Mouse (Mus musculus) MEL (cell line): ENCODE measurements around the gene Abca7. TPM values are rescaled to one million over a fixed set of nuclear protein-coding genes. Genes with fewer than 3 reads are reported as not detected.

Source experiments
- DNase-seq: peaks from one replicate; pipeline ENCODE4 v3.0.0; 2011; ENCODE audit warnings: low read depth, low spot score
- H3K27ac ChIP-seq: 2 replicates; pipeline ENCODE4 v1.5.1; 2012; ENCODE audit warnings: low read depth, mild to moderate bottlenecking, control low read depth, low read length, moderate library complexity; ENCODE audit not compliant: control insufficient read depth
- H3K27me3 ChIP-seq, 2 experiments: fragments of 150-350 bp in 1 of 2; sonication (generic) in 1 of 2; 2 replicates each; pipeline ENCODE4 v1.6.1; 2012; ENCODE audit warnings: low read length in 2 of 2, mild to moderate bottlenecking in 2 of 2, improper control_type of control experiment in 1 of 2, moderate library complexity in 1 of 2; ENCODE audit not compliant: insufficient read depth in 2 of 2, control insufficient read depth in 1 of 2
- H3K36me3 ChIP-seq, 2 experiments: 2 replicates each; pipeline ENCODE4 v1.6.1; 2012 to 2014; ENCODE audit warnings: low read length in 2 of 2, improper control_type of control experiment in 1 of 2, inconsistent platforms in 1 of 2, mild to moderate bottlenecking in 1 of 2; ENCODE audit not compliant: insufficient read depth in 2 of 2, control insufficient read depth in 1 of 2
- H3K4me1 ChIP-seq, 2 experiments: fragments of 150-350 bp in 1 of 2; sonication (generic) in 1 of 2; 2 replicates each; pipeline ENCODE4 v1.6.1; 2012; ENCODE audit warnings: low read length in 2 of 2, improper control_type of control experiment in 1 of 2, mild to moderate bottlenecking in 1 of 2; ENCODE audit not compliant: insufficient read depth in 2 of 2, control insufficient read depth in 1 of 2
- H3K4me3 ChIP-seq, 2 experiments: fragments of 150-350 bp in 1 of 2; sonication (generic) in 1 of 2; 2 replicates each; pipeline ENCODE4 v1.5.1; 2012; ENCODE audit warnings: low read depth in 2 of 2, low read length in 2 of 2, mild to moderate bottlenecking in 2 of 2, moderate library complexity in 2 of 2, control low read depth in 1 of 2, improper control_type of control experiment in 1 of 2; ENCODE audit not compliant: control insufficient read depth in 1 of 2, insufficient read depth in 1 of 2
- H3K79me2 ChIP-seq: 2 replicates; pipeline ENCODE4 v1.6.1; 2012; ENCODE audit warnings: mild to moderate bottlenecking, low read length, moderate library complexity; ENCODE audit not compliant: control insufficient read depth, poor library complexity, insufficient read depth
- H3K9ac ChIP-seq: 2 replicates; pipeline ENCODE4 v1.6.1; 2012; ENCODE audit warnings: low read depth, mild to moderate bottlenecking, control low read depth, low read length, moderate library complexity; ENCODE audit not compliant: control insufficient read depth, poor library complexity, severe bottlenecking
- H3K9me3 ChIP-seq: fragments of 150-350 bp; sonication (generic); replicated peaks from 2 replicates; pipeline ENCODE4 v1.6.1; 2012; ENCODE audit warnings: mild to moderate bottlenecking, low read length, improper control_type of control experiment, moderate library complexity; ENCODE audit not compliant: insufficient read depth
- BHLHE40 ChIP-seq: IDR thresholded peaks from 2 replicates; pipeline ENCODE4 v1.6.1; 2012; ENCODE audit warnings: low read depth, mild to moderate bottlenecking, inconsistent platforms, low read length, improper control_type of control experiment, borderline replicate concordance
- CHD1 ChIP-seq: IDR thresholded peaks from 2 replicates; pipeline ENCODE4 v1.6.1; 2012; ENCODE audit warnings: low read depth, mild to moderate bottlenecking, inconsistent platforms, low read length, improper control_type of control experiment
- CHD2 ChIP-seq: IDR thresholded peaks from 2 replicates; pipeline ENCODE4 v1.6.1; 2011; ENCODE audit warnings: low read length, improper control_type of control experiment
- CTCF ChIP-seq, 3 experiments: IDR thresholded peaks in 2 of 3; conservative IDR thresholded peaks in 1 of 3; 2 replicates each; pipeline ENCODE4 v1.5.1; 2011 to 2012; ENCODE audit warnings: low read length in 3 of 3, low read depth in 2 of 3, mild to moderate bottlenecking in 2 of 3, improper control_type of control experiment in 1 of 3, inconsistent platforms in 1 of 3, mixed read lengths in 1 of 3, moderate library complexity in 1 of 3; ENCODE audit not compliant: control insufficient read depth in 1 of 3, insufficient read depth in 1 of 3, poor library complexity in 1 of 3, severe bottlenecking in 1 of 3
- E2F4 ChIP-seq: IDR thresholded peaks from 2 replicates; pipeline ENCODE4 v1.6.1; 2011; ENCODE audit warnings: low read depth, low read length, improper control_type of control experiment, borderline replicate concordance
- EP300 ChIP-seq, 2 experiments: IDR thresholded peaks; 2 replicates each; pipeline ENCODE4 v1.6.1; 2011; ENCODE audit warnings: improper control_type of control experiment in 2 of 2, low read length in 2 of 2, low read depth in 1 of 2, mild to moderate bottlenecking in 1 of 2
- ETS1 ChIP-seq: IDR thresholded peaks from 2 replicates; pipeline ENCODE4 v1.6.1; 2012; ENCODE audit warnings: low read depth, mild to moderate bottlenecking, inconsistent platforms, low read length, improper control_type of control experiment, moderate library complexity
- GATA1 ChIP-seq: IDR thresholded peaks from 2 replicates; pipeline ENCODE4 v1.6.1; 2011; ENCODE audit warnings: low read depth, low read length, improper control_type of control experiment
- HCFC1 ChIP-seq: IDR thresholded peaks from 2 replicates; pipeline ENCODE4 v1.6.1; 2012; ENCODE audit warnings: low read depth, mild to moderate bottlenecking, inconsistent platforms, low read length, improper control_type of control experiment, moderate library complexity
- JUND ChIP-seq: IDR thresholded peaks from 2 replicates; pipeline ENCODE4 v1.6.1; 2011; ENCODE audit warnings: low read depth, mild to moderate bottlenecking, improper control_type of control experiment, low read length
- KAT2A ChIP-seq: conservative IDR thresholded peaks from 2 replicates; pipeline ENCODE4 v1.6.1; 2012; ENCODE audit warnings: low read depth, low read length, improper control_type of control experiment, inconsistent platforms
- MAZ ChIP-seq: IDR thresholded peaks from 2 replicates; pipeline ENCODE4 v1.6.1; 2012; ENCODE audit warnings: low read depth, mild to moderate bottlenecking, inconsistent platforms, low read length, improper control_type of control experiment
- MEF2A ChIP-seq: IDR thresholded peaks from 2 replicates; pipeline ENCODE4 v1.6.1; 2014; ENCODE audit warnings: low read depth, mild to moderate bottlenecking, inconsistent platforms, low read length, improper control_type of control experiment; ENCODE audit not compliant: poor library complexity, insufficient replicate concordance, severe bottlenecking; ENCODE audit errors: extremely low read depth
- MXI1 ChIP-seq: IDR thresholded peaks from 2 replicates; pipeline ENCODE4 v1.6.1; 2011; ENCODE audit warnings: mild to moderate bottlenecking, low read depth, low read length, improper control_type of control experiment
- MYB ChIP-seq: IDR thresholded peaks from 2 replicates; pipeline ENCODE4 v1.6.1; 2011; ENCODE audit warnings: mild to moderate bottlenecking, low read depth, low read length, improper control_type of control experiment
- MYC ChIP-seq: IDR thresholded peaks from 2 replicates; pipeline ENCODE4 v1.6.1; 2011; ENCODE audit warnings: low read depth, mild to moderate bottlenecking, low read length, improper control_type of control experiment, moderate library complexity
- NRF1 ChIP-seq: IDR thresholded peaks from 2 replicates; pipeline ENCODE4 v1.6.1; 2014; ENCODE audit warnings: low read depth, mild to moderate bottlenecking, inconsistent platforms, low read length, improper control_type of control experiment, moderate library complexity; ENCODE audit not compliant: poor library complexity, insufficient read depth, severe bottlenecking
- POLR2A ChIP-seq, 2 experiments: IDR thresholded peaks; 2 replicates each; pipeline ENCODE4 v1.6.1; 2011 to 2012; ENCODE audit warnings: low read length in 2 of 2, mild to moderate bottlenecking in 2 of 2, control low read depth in 1 of 2, improper control_type of control experiment in 1 of 2, low read depth in 1 of 2, moderate library complexity in 1 of 2; ENCODE audit not compliant: control insufficient read depth in 1 of 2, insufficient read depth in 1 of 2, poor library complexity in 1 of 2
- POLR2AphosphoS2 ChIP-seq: IDR thresholded peaks from 2 replicates; pipeline ENCODE4 v1.6.1; 2011; ENCODE audit warnings: low read length, improper control_type of control experiment
- POLR2AphosphoS5 ChIP-seq: IDR thresholded peaks from 2 replicates; pipeline ENCODE4 v1.6.1; 2012; ENCODE audit warnings: low read depth, borderline replicate concordance, mild to moderate bottlenecking, inconsistent platforms, low read length, moderate library complexity, mixed read lengths
- RAD21 ChIP-seq: IDR thresholded peaks from 2 replicates; pipeline ENCODE4 v1.6.1; 2011; ENCODE audit warnings: mild to moderate bottlenecking, low read depth, low read length, improper control_type of control experiment
- RCOR1 ChIP-seq: IDR thresholded peaks from 2 replicates; pipeline ENCODE4 v1.6.1; 2012; ENCODE audit warnings: low read depth, mild to moderate bottlenecking, inconsistent platforms, low read length, improper control_type of control experiment
- SIN3A ChIP-seq: IDR thresholded peaks from 2 replicates; pipeline ENCODE4 v1.6.1; 2012; ENCODE audit warnings: low read length, improper control_type of control experiment, inconsistent platforms
- SMC3 ChIP-seq: IDR thresholded peaks from 2 replicates; pipeline ENCODE4 v1.6.1; 2011; ENCODE audit warnings: low read depth, low read length, improper control_type of control experiment
- TBP ChIP-seq: IDR thresholded peaks from 2 replicates; pipeline ENCODE4 v1.8.0; 2011; ENCODE audit warnings: low read depth, low read length, improper control_type of control experiment
- UBTF ChIP-seq: IDR thresholded peaks from 2 replicates; pipeline ENCODE4 v1.6.1; 2012; ENCODE audit warnings: low read depth, mild to moderate bottlenecking, inconsistent platforms, low read length, improper control_type of control experiment, moderate library complexity, borderline replicate concordance; ENCODE audit not compliant: insufficient read depth
- USF1 ChIP-seq: IDR thresholded peaks from 2 replicates; pipeline ENCODE4 v1.6.1; 2014; ENCODE audit warnings: low read depth, mild to moderate bottlenecking, inconsistent platforms, low read length, improper control_type of control experiment, moderate library complexity
- ZKSCAN1 ChIP-seq: IDR thresholded peaks from 2 replicates; pipeline ENCODE4 v1.6.1; 2012; ENCODE audit warnings: low read depth, mild to moderate bottlenecking, inconsistent platforms, low read length, improper control_type of control experiment, moderate library complexity
- ZMIZ1 ChIP-seq: IDR thresholded peaks from 2 replicates; pipeline ENCODE4 v1.6.1; 2012; ENCODE audit warnings: low read depth, mild to moderate bottlenecking, inconsistent platforms, low read length, improper control_type of control experiment, moderate library complexity
- ZNF384 ChIP-seq: IDR thresholded peaks from 2 replicates; pipeline ENCODE4 v1.6.1; 2012; ENCODE audit warnings: low read depth, mild to moderate bottlenecking, inconsistent platforms, low read length, improper control_type of control experiment
- polyA plus RNA-seq, 2 experiments: library from polyadenylated mRNA; stranded (reverse) in 1 of 2; unstranded in 1 of 2; fragments of >175 nt in 1 of 2; fragments of >200 nt in 1 of 2; gene quantifications; 2 replicates each; pipeline versions ENCODE4 v1.2.1 to v1.2.4; 2012; ENCODE audit warnings: low replicate concordance in 2 of 2, low read depth in 1 of 2; ENCODE audit not compliant: insufficient read length in 2 of 2, insufficient read depth in 1 of 2, missing spikeins in 1 of 2
- total RNA-seq: library from RNA; depleted of rRNA; stranded (reverse); fragments of 300-350 nt; gene quantifications from 2 replicates; pipeline ENCODE4 v1.2.3, GENCODE M21; 2012

Abca7 gene
- total and polyA plus RNA-seq, 3 experiments, result 7.7 to 16.8 TPM; not detected in 1

GRCm38 (mm10) chr10:80048396-80048795 lies 52.1 kb downstream of the Abca7 start:
- H3K36me3 ChIP-seq, result peaks cover 0 to 34% of the 10 kb centered on the region in 2 experiments; a peak in 2 of 4 replicates
- DNase-seq, result peak; percentile 32
- H3K27me3 ChIP-seq, result no peaks in the 10 kb centered on the region
- H3K27ac ChIP-seq, result peak overlapping the region; percentile 67
- no peaks in the 10 kb centered on the region for H3K9me3 ChIP-seq
- no peak for TF ChIP-seq MYB
- TF ChIP-seq BHLHE40, result no peak
- no peak for TF ChIP-seq MYC
- no peak for TF ChIP-seq TBP
- no peak for TF ChIP-seq ETS1
- TF ChIP-seq MXI1, result no peak
- TF ChIP-seq POLR2AphosphoS2, result no peak
- no peak for TF ChIP-seq CTCF (IDR thresholded peaks at IDR 0.05 in 2 of 3, conservative IDR thresholded peaks at IDR 0.05 in 1 of 3; ENCODE audit: control insufficient read depth in 1 of 3, insufficient read depth in 1 of 3, low read depth in 2 of 3, low read length in 3 of 3, poor library complexity in 1 of 3, severe bottlenecking in 1 of 3)
- no peak for TF ChIP-seq HCFC1
- no peak for TF ChIP-seq GATA1
- TF ChIP-seq RAD21, result no peak
- no peak for TF ChIP-seq ZKSCAN1
- TF ChIP-seq CHD1, result no peak
- TF ChIP-seq, all 39 proteins: peak for 0
- H3K4me1 ChIP-seq, result peaks cover 22 to 38% of the 10 kb centered on the region in 2 experiments
- peak overlapping the region; percentile 43 for H3K9ac ChIP-seq
- H3K79me2 ChIP-seq, result no peaks in the 10 kb centered on the region; the same call in 1 of the 2 replicates
- peak overlapping the region; percentile 27 to 36 for H3K4me3 ChIP-seq

GRCm38 (mm10) chr10:80048834-80049233 lies 52.5 kb downstream of the Abca7 start:
- H3K36me3 ChIP-seq, result peaks cover 0 to 34% of the 10 kb centered on the region in 2 experiments; a peak in 2 of 4 replicates
- no peaks in the 10 kb centered on the region for H3K27me3 ChIP-seq
- peak overlapping the region; percentile 27 to 36 for H3K4me3 ChIP-seq
- peak overlapping the region; percentile 81 for H3K27ac ChIP-seq
- peaks cover 4% of the 10 kb centered on the region for H3K79me2 ChIP-seq
- DNase-seq, result peak; percentile 75
- H3K9ac ChIP-seq, result peak overlapping the region; percentile 43
- H3K4me1 ChIP-seq, result peaks cover 22 to 38% of the 10 kb centered on the region in 2 experiments
- no peaks in the 10 kb centered on the region for H3K9me3 ChIP-seq
- TF ChIP-seq MYC, result peak; percentile 83; the same call in 1 of the 2 replicates
- no peak for TF ChIP-seq MEF2A
- TF ChIP-seq MAZ, result peak; percentile 92
- 0 out of 2 replicates have a peak, but pooled peaks have one; percentile 48 for TF ChIP-seq CHD1
- TF ChIP-seq CHD2, result no peak; the same call in 1 of the 2 replicates
- peak; percentile 95 for TF ChIP-seq JUND
- TF ChIP-seq ZMIZ1, result no peak
- TF ChIP-seq GATA1, result peak; percentile 99
- TF ChIP-seq RAD21, result no peak
- TF ChIP-seq POLR2AphosphoS2, result no peak
- no peak for TF ChIP-seq NRF1
- TF ChIP-seq UBTF, result no peak
- TF ChIP-seq HCFC1, result peak; percentile 58; the same call in 1 of the 2 replicates
- peak; percentile 95 for TF ChIP-seq ETS1
- no peak for TF ChIP-seq SMC3
- TF ChIP-seq KAT2A, result 0 out of 2 replicates have a peak, but pooled peaks have one; percentile 7
- peak; percentile 81 for TF ChIP-seq ZNF384
- 0 out of 2 replicates have a peak, but pooled peaks have one; percentile 21 for TF ChIP-seq USF1
- TF ChIP-seq CTCF (IDR thresholded peaks at IDR 0.05 in 2 of 3, conservative IDR thresholded peaks at IDR 0.05 in 1 of 3; ENCODE audit: control insufficient read depth in 1 of 3, insufficient read depth in 1 of 3, low read depth in 2 of 3, low read length in 3 of 3, poor library complexity in 1 of 3, severe bottlenecking in 1 of 3), result no peak
- no peak for TF ChIP-seq POLR2AphosphoS5
- peak; percentile 87 to 93 for TF ChIP-seq EP300 (IDR thresholded peaks at IDR 0.05; ENCODE audit: low read depth in 1 of 2, low read length in 2 of 2)
- TF ChIP-seq E2F4, result no peak
- TF ChIP-seq SIN3A, result peak; percentile 92
- TF ChIP-seq ZKSCAN1, result no peak
- TF ChIP-seq TBP, result no peak
- TF ChIP-seq POLR2A (IDR thresholded peaks at IDR 0.05; ENCODE audit: control insufficient read depth in 1 of 2, insufficient read depth in 1 of 2, low read depth in 1 of 2, low read length in 2 of 2, poor library complexity in 1 of 2), result no peak
- peak; percentile 84 for TF ChIP-seq RCOR1
